Mouse (Mus musculus): ENCODE data around the gene Hist1h2ao. TPM values are rescaled to one million over a fixed set of nuclear protein-coding genes. Genes with fewer than 3 reads are reported as not detected.
"Not testable (repeated sequence)": the region's sequence is repeated elsewhere in the genome, so short reads cannot be mapped to it uniquely, and the experiment has no call there.

Gene Hist1h2ao
- total RNA-seq (2021) (10 to 100 TPM; 16.1 to 19.4 TPM), polyA plus RNA-seq (2012; rRNA removed) (not detected in 2 replicates)
- long read RNA-seq, partial matches to known transcripts = 0 of 1 reads
- long read RNA-seq, other reads (novel, unspliced or antisense) = 0 of 1 reads

DNA sequence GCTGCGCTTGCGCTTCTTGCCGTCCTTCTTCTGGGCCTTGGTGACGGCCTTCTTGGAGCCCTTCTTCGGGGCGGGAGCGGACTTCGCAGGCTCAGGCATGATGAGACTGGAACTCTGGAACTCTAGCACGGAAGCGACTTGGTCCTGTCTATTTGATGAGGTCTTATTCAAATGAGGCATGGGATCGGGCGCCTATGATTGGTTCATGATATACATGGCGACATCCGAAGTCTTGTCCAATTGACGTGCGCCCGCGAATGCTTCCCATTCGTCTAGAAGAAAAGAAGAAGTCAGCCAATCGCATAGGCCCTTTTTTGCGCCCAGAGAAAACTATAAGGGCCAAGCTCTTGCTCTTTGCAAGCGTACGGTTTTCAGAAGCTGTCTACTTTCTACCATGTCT lies at the start of gene Hist1h2ao, which contains the start of gene Hist1h2bq:
TSS of gene Hist1h2ao (plus strand) at position 393 of the 400 bp plus-strand sequence.
TSS of gene Hist1h2bq (minus strand) at position 125 of the 400 bp plus-strand sequence.
- not testable (repeated sequence) for DNase-seq

DNA sequence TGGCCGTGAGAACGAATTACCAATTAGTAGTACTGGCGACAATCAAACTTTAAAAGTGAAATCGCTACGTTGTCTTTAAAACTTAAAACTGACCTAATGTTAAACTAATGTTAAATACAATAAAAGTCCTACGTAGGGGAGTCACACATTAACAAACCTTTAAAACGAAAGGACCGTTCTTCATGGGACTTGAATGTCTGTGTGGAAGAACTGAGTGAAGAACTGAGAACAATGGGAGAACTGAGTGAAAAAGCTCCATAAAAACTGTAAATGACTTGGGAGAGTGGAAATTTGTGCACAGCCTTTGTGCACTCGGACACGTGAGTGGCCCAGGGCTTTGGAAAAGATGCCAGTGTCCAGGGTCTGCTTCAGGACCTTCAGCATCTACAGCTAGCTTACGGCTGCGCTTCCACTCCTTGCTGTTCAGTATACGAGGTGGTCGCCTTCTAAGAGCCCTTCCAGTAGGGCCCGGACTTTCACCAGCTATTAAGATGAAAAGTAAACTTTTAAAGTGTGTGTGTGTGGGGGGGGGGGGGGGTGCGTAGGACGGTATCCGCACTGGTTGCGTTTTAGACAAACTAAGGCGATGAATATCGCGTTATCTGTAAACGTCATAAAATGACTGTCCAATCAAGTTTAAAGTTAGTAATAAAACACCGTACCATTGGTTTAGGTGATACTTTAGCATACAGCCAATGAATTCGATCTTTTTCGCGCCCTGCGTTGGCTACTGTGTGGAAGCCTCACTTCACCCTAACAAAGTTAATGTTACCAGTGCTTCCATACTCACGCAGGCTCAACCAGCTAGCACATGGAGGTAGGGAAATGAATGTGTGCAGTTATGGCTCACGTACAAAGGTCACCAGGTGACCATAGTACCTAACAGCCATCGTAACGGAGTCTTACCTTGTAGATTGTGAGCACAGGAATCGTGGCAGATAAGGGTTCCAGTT lies 31.2 kb upstream of the Hist1h2ao start:
- DNase-seq = peak; percentile 74

DNA sequence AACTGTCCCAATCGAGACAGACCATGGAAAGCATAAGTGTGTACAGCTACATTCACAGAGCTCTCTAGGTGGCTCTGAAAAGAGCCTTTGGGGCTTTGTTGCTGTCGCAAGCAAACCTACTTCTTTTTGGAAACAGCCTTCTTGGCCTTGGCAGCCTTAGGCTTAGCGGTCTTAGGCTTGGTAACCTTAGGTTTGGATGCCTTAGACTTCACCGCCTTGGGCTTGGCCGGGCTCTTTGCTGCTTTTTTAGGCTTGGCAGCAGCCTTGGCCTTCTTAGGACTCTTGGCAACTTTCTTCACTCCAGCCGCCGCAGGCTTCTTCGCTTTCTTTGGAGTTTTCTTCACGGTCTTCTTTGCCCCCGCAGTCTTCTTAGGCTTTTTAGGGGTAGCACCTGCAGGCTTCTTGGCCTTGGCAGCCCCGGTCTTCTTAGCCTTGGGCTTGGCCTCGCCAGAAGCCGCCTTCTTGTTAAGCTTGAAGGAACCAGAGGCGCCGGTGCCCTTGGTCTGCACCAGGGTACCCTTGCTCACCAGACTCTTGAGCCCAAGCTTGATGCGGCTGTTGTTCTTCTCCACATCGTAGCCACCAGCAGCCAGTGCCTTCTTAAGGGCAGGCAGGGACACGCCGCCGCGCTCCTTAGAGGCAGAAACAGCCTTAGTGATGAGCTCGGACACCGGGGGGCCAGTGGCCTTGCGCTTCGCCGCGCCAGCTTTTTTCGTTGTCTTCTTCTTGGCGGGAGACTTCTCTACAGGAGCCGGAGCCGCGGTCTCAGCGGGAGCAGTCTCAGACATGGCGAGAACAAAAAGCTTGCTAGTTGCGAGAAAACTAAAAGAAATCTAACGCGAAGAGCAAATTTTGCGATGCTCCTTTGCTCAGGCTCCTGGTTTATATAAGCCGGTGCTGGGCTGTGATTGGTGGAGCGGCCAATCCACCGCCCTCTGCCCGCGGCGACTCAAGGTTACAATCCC lies 30.2 kb upstream of the Hist1h2ao start, which contains the start of gene Hist1h1b:
TSS of gene Hist1h1b (minus strand) at position 859 of the 965 bp plus-strand sequence.
- peak; percentile 82 for DNase-seq

DNA sequence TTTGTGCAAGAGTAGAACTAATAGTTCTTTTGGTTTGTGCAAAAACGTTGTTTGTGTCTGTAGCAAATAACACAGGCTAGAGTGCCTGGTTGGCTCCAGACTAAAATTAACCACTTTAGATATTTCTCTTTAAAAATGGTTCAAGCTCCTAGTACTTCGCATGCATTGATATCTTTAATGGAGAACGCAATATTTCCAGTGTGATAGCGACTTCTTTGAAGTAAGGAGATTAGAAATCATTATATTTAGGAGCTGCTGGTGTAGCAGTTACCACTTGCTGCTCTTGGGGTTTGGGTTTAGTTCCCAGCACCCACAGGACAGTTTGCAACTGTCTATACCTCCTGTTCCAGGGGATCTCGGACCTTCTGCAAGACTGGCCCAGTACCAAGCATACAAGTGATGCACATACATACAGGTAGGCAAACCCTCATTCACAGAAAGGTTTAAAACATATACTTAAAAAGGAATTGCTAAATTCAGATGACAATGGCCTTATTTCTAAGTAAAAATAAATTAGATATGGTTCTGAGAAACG lies 29.2 kb upstream of the Hist1h2ao start:
- DNase-seq = no peak

DNA sequence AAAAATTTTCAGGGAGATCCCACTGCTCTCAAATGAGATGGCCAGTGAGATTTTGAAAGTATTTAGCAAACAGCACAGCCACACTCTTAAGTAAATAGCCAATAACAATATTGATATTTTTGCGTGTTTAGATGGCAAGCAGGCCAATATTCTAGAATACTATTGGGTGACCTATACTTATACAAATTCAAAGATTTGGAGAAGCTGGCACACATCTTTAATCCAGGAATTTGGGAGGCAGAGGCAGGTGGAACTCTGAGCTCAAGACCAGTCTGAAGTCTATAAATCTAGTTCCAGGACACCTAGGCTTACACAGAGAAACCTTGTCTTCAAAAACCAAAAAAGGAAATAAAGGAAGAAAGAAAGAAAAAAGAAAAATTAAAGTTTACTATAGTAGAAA lies 28.6 kb upstream of the Hist1h2ao start:
- no peak for DNase-seq

DNA sequence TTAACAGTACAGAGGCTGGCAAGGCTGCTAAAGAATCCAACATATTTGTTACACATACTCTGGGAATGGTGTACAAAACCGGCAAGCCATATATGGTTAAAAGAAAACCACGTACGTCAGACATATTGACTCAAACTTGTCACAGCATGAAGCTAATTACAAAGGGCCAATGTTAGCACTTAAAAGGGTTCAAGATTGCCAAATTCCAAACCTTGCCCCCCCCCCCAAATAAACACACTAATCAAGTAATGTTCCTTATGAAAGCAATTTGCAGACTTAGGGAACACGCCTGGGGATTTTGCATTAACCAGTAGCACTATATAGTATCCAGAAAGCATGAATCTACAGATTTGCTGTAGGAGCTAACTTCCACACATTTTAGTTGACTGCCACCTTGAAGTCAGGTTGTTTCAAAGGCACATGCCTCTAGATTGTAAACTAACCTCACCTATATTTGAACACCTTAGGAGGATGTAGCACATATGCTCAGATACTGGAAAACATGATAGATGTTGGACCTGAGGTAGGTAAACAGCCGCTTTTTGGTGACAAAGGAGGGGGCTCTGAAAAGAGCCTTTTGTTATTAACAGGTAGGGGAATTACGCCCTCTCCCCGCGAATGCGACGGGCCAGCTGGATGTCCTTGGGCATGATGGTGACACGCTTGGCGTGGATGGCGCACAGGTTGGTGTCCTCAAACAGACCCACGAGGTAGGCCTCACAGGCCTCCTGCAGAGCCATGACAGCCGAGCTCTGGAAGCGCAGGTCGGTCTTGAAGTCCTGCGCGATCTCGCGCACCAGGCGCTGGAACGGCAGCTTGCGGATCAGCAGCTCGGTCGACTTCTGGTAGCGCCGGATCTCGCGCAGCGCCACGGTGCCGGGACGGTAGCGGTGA lies 27.7 kb upstream of the Hist1h2ao start:
- DNase-seq = peak; percentile 34

DNA sequence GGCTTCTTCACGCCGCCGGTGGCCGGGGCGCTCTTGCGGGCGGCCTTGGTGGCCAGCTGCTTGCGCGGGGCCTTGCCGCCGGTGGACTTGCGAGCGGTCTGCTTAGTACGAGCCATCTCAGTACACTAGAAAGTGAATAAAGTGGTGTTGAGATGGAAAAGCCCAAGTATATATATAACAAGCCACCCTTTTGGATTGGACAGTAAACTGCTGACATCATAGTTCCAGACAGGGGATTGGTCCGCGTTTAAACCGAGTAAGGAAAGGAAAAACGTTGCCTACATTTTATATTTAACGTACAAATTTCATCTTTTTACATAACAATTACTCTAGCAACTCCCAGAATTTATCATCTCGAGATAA lies 27.0 kb upstream of the Hist1h2ao start, which contains the start of gene Hist1h3i:
TSS of gene Hist1h3i (minus strand) at position 116 of the 363 bp plus-strand sequence.
- DNase-seq = peak; percentile 79

DNA sequence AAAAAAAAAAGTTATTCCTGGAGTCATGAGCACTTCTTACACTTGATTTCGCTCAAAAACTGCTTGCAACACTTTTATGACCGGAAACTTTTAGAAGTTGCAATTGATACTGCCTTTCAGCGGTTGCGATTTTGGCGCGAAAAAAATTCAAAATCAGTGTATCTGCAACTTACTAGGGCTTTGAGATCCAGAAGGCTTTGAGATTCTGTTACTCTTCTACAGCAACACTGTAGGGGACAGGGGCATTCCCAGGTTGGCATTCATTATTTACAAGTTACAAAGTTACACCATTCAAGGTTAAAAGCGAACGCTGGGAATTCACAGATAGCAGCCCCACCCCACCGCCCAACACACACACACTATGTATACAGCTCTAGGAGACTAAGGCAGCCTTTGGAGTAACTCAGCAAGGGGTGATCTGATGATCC lies 26.5 kb upstream of the Hist1h2ao start:
- DNase-seq = no peak

DNA sequence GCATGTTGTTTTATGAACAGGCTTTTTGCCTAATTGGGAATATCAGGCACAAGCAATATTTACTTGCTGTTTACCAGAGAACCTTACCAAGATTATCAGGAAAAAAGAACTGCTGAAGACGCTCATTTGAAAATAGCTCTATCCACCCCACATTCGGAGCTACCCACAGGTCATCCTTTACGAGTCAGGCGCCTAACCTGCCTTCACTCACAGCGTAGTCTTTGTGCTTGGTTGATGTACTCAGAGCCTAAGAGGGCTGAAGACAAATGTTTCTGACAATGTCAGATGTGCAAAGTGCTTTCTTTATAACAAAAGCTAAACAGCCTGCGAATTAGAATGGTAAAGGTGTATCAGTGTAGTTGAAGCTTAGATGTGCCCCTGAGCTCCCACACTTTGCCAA lies 26.0 kb upstream of the Hist1h2ao start:
- no peak for DNase-seq

DNA sequence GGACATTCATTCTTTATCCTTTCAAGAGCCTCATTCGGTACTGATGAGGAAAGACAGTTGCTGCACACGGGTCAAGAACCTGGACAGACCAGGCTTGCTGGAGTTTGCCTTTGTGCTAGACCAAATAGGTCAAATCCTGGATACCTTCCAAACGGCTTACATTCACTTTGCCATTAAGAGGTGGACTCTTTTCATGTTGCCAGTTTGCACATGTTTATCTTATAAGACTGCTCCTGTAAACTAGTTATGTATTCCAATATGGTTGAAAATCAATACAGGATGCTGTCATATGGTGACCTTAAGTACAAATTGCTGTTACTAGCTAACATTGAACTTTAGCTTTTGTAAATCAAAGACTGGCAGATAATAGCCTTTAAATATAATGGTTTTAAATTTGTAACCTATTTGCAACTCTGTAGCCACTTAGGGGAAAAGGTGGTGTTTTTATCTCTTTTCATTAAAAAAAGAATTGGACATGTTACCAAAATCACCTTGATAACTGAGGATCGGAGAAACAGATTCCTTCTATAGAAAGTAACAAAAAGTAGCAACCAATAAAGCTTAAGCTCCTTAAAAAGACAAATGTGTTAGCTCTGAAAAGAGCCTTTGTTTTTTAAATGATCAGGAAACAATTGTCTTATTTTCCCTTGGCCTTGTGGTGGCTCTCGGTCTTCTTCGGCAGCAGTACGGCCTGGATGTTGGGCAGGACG lies 23.9 kb upstream of the Hist1h2ao start:
- DNase-seq = no peak

DNA sequence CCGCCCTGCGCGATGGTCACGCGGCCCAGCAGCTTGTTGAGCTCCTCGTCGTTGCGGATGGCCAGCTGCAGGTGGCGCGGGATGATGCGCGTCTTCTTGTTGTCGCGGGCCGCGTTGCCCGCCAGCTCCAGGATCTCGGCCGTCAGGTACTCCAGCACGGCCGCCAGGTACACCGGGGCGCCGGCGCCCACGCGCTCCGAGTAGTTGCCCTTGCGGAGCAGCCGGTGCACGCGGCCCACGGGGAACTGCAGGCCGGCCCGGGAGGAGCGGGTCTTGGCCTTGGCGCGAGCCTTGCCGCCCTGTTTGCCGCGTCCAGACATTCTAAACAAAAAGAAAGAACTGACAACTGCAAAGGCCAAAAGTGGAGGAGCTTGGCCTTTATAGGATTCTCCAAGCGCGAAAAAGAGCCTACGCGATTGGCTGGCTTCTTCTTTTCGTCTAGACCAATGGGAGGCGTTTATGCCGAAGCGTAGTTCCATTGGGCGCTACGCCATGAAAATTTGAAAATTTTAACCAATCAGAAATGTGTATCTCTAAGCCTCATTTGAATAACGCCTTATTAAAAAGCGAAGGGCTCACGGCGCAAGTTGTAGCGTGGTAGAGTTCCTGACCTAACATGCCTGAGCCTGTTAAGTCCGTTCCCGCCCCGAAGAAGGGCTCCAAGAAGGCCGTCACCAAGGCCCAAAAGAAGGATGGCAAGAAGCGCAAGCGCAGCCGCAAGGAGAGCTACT lies 23.2 kb upstream of the Hist1h2ao start, which contains the start of the genes Hist1h2an and Hist1h2bp:
TSS of gene Hist1h2an (minus strand) at position 320 of the 731 bp plus-strand sequence.
TSS of gene Hist1h2bp (plus strand) at position 563 of the 731 bp plus-strand sequence.
- DNase-seq = peak; percentile 92

DNA sequence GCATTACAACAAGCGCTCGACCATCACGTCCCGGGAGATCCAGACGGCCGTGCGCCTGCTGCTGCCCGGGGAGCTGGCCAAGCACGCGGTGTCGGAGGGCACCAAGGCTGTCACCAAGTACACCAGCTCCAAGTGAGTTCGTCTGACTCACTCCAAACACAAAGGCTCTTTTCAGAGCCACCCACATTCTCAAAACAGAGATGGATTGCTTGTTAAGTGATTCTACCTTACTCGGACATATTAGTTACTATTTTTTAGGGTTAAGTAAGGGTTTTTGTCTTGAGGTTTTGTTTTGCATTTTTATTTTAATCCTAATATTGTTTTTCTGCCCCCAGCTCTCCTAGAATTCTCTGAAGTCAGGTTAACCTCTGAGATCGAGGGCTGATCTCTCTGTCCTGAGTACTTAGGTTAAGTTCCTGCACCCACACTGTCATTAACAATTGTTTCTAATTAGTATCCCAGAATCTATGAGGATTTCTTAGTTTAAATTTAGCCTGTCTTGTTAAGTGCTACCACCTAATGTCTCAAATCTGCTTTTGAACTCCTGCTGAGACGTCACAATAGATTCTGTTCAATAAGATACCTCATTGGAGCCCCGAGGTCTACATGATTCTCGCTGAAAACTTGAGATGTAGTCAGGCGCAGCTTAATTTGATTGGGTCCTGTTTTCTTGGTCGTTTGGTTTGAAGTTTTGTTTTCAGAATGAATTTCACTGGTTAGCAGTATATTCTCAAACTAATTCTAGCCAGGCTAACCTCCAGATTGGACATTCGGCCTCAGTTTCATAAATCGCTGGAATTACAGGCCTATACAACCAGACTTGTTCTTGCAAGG lies 22.3 kb upstream of the Hist1h2ao start:
- no peak for DNase-seq

DNA sequence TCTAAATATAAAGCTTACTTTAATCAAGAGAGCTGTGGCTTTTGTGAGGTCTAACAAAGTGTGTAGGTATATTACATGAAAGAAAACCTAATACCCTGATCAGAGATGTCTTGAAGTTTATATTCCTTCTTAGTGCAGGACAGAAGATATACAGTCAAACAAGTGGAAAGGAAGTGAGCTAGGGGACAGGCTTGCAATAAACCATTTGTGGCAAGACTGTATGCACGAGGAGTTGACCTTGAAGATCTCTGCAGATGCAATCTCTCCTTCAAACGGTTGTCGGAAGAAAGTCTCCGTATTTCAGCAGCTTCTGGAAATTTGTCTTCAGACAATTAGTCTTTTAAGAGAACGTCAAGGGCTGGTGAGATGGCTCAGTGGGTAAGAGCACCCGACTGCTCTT lies 20.3 kb upstream of the Hist1h2ao start:
- DNase-seq = no peak

DNA sequence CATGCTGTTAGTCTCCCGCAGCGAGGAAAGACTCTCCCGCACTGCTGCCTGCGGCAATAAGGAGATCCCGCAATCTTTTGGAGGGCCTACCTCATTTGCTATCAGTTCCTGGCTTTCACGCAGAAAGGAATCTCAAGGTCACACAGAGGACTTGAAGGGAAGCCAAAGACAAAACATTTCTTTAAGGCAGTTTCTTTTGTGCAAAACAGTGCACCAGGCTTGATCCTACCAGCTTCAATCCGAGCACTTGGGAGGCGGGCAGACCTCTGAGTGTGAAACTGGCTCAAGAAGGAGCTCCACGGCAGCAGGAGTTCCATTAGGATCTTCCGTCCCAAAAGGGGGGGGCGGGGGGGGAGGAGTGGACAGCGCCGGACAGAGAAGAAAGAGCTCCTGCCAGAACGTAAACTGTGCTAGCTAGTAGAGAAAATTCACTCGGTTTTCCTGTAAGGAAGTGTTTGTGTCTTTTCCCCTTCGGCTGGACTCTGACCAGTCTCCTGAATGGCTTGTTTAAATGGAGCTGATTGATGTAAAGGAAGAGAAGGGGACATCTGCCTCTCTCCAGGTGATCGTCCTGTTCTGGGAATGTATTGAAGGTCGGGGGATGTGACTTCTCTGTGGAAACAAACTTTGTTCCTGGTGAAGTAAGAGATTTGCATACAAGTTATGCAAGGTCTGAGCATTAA lies 19.5 kb upstream of the Hist1h2ao start:
- peak; percentile 14 for DNase-seq

DNA sequence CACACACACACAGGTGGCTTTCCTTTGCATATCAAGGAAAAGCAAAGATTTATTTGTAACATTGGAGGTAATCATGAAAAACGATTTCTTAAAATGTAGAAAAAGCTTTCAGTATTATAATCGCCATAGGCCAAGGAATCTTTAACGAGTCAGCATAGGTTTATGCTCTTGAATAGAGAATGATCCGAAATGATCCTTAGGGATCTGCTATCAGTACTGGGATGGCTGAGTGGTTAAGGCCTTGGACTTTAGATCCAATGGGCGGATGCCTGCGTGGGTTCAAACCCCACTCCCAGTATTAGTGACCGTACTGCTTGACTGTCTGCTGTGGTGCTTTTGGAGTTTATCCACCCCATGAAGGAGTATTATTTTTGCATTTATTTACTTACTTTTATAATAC lies 14.7 kb upstream of the Hist1h2ao start:
- no peak for DNase-seq

DNA sequence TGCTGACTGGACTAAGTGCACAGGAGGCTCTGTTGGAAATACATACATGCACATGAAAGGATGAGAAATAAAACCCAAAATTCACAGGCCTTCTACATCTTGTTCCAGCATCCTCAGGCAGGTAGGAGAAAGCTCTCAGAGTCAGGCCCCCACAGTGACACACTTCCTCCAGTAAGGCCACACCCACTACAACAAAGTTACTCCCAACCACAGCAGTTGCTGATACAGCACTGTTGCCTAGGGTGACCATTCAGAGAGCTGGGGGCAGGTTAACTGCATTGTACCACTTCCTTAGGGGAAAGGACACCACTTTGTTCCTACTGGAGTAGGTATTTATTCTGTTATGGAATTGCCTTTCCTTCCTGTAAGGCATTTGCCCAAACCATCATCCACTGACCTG lies 13.1 kb upstream of the Hist1h2ao start:
- DNase-seq = not testable (repeated sequence)

DNA sequence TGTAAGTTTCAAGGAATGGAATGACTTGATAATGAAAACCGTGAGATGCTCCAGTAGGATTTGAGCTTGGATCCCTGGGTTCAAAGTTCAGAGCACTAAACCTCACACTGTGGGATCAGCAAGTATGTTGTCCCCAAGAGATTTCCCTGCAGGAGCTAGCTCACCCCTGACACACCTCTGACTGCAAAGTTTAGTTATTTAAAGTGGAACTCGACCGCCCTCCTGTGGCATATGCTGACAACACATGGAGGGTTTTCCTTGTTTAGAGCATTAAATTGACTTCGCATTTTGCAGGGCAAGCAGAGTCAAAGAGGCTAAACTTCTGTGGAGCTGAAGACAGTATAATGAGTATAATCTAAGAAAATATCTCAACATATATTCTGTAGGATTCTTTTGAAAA lies 7.2 kb upstream of the Hist1h2ao start:
- DNase-seq = not testable (repeated sequence)
